Comparison of ENCODE assay signal across 40 mouse cellular contexts in genomic region chrX:112675525-112675924, GRCm38 (mm10). TPM values are rescaled to one million over a fixed set of nuclear protein-coding genes. Genes with fewer than 3 reads are reported as not detected.
"Had no signal": no experiment of that assay in that cellular context is flagged by ENCODE, and none has a peak within 500 bp of the region (broad histone marks: within the 10 kb centered on the region; RNA-seq: fewer than 3 reads in every experiment).

No protein-coding gene starts in this region.

- H3K4me2 ChIP-seq: limb, embryonic 12.5 days; limb, embryonic 13.5 days; limb, embryonic 15.5 days; liver, embryonic 11.5 days; liver, embryonic 12.5 days; liver, embryonic 13.5 days; liver, embryonic 15.5 days; lung, embryonic 14.5 days; lung, embryonic 15.5 days; midbrain, embryonic 11.5 days; midbrain, embryonic 12.5 days; midbrain, embryonic 13.5 days; midbrain, embryonic 15.5 days; neural tube, embryonic 12.5 days had no signal

- H3K9me3 ChIP-seq: limb, embryonic 10.5 days; limb, embryonic 12.5 days; limb, embryonic 13.5 days; limb, embryonic 15.5 days; liver, embryonic 12.5 days; liver, embryonic 13.5 days; liver, embryonic 15.5 days; lung, embryonic 15.5 days; megakaryocyte, embryonic 14.5 days; midbrain, embryonic 10.5 days; midbrain, embryonic 12.5 days; midbrain, embryonic 13.5 days; midbrain, embryonic 15.5 days; neural tube, embryonic 12.5 days had no signal

- H3K4me1 ChIP-seq: limb, embryonic 10.5 days; limb, embryonic 12.5 days; limb, embryonic 13.5 days; limb, embryonic 15.5 days; liver, embryonic 13.5 days; liver, embryonic 15.5 days; lung, embryonic 15.5 days; midbrain, embryonic 10.5 days; midbrain, embryonic 12.5 days; midbrain, embryonic 13.5 days; midbrain, embryonic 15.5 days; neural tube, embryonic 12.5 days had no signal

- H3K27ac ChIP-seq: left cerebral cortex, adult 2 months; limb, embryonic 10.5 days; limb, embryonic 12.5 days; limb, embryonic 13.5 days; limb, embryonic 15.5 days; liver, embryonic 12.5 days; liver, embryonic 13.5 days; liver, embryonic 14.5 days; liver, embryonic 15.5 days; lung, embryonic 15.5 days; macrophage; midbrain, embryonic 10.5 days; midbrain, embryonic 12.5 days; midbrain, embryonic 13.5 days; midbrain, embryonic 15.5 days; neural tube, embryonic 12.5 days had no signal

- H3K36me3 ChIP-seq: limb, embryonic 10.5 days; limb, embryonic 12.5 days; limb, embryonic 13.5 days; limb, embryonic 15.5 days; liver, embryonic 12.5 days; liver, embryonic 13.5 days; liver, embryonic 15.5 days; lung, embryonic 15.5 days; midbrain, embryonic 10.5 days; midbrain, embryonic 12.5 days; midbrain, embryonic 13.5 days; midbrain, embryonic 15.5 days; neural tube, embryonic 12.5 days had no signal

- ATAC-seq: liver, embryonic 12.5 days; liver, postnatal 0 days; midbrain, embryonic 13.5 days; midbrain, embryonic 15.5 days; midbrain, embryonic 16.5 days had no signal

- DNase-seq: layer of hippocampus, postnatal 36 days; left cerebral cortex, postnatal 4 days; liver; liver, embryonic 13.5 days; liver, postnatal 0 days; lung, embryonic 14.5 days; lung, postnatal 14 days; midbrain, embryonic 14.5 days had no signal

- H3K4me3 ChIP-seq: left cerebral cortex, adult 2 months; limb, embryonic 10.5 days; limb, embryonic 12.5 days; limb, embryonic 13.5 days; limb, embryonic 15.5 days; liver, embryonic 12.5 days; liver, embryonic 13.5 days; liver, embryonic 15.5 days; lung, embryonic 15.5 days; megakaryocyte, embryonic 14.5 days; midbrain, embryonic 10.5 days; midbrain, embryonic 12.5 days; midbrain, embryonic 13.5 days; midbrain, embryonic 15.5 days; myocyte; neural tube, embryonic 12.5 days had no signal

- H3K27me3 ChIP-seq: limb, embryonic 12.5 days; limb, embryonic 13.5 days; limb, embryonic 15.5 days; liver, embryonic 12.5 days; liver, embryonic 13.5 days; liver, embryonic 15.5 days; lung, embryonic 15.5 days; megakaryocyte, embryonic 14.5 days; midbrain, embryonic 12.5 days; midbrain, embryonic 13.5 days; midbrain, embryonic 15.5 days; neural tube, embryonic 12.5 days had no signal

- H3K9ac ChIP-seq: limb, embryonic 12.5 days; limb, embryonic 13.5 days; limb, embryonic 15.5 days; liver, embryonic 12.5 days; liver, embryonic 13.5 days; liver, embryonic 14.5 days; liver, embryonic 15.5 days; liver, postnatal 0 days; lung, embryonic 14.5 days; lung, embryonic 15.5 days; midbrain, embryonic 12.5 days; midbrain, embryonic 13.5 days; midbrain, embryonic 15.5 days; neural tube, embryonic 12.5 days had no signal

RNA-seq across cellular contexts. Expression of gene Pof1b, which starts 22.9 kb away (rescaled TPM):
- total RNA-seq: layer of hippocampus, postnatal 36 days; left cerebral cortex, adult 18-20 months; left cerebral cortex, adult 2 months; left cerebral cortex, adult 8-10 months; left cerebral cortex, postnatal 10 days; left cerebral cortex, postnatal 14 days; left cerebral cortex, postnatal 25 days; left cerebral cortex, postnatal 36 days; left cerebral cortex, postnatal 4 days; megakaryocyte progenitor cell, adult 5-6 weeks; megakaryocyte, adult 5-6 weeks; megakaryocyte-erythroid progenitor cell, adult 5-6 weeks; monocyte, adult 5-6 weeks had no signal
- polyA plus RNA-seq: liver, adult 2 months; liver, embryonic 11.5 days; liver, embryonic 12.5 days; liver, embryonic 15.5 days; liver, embryonic 16.5 days; liver, postnatal 0 days; macrophage; myocyte had no signal
